Mouse (Mus musculus) MEL (cell line): Measurements from ENCODE around the gene Lcn6. TPM values are rescaled to one million over a fixed set of nuclear protein-coding genes. Genes with fewer than 3 reads are reported as not detected.

ENCODE experiments used
- DNase-seq: peaks from one replicate; pipeline ENCODE4 v3.0.0; 2011; ENCODE audit warnings: low read depth, low spot score
- H3K27ac ChIP-seq: 2 replicates; pipeline ENCODE4 v1.5.1; 2012; ENCODE audit warnings: low read depth, mild to moderate bottlenecking, control low read depth, low read length, moderate library complexity; ENCODE audit not compliant: control insufficient read depth
- H3K27me3 ChIP-seq, 2 experiments: fragments of 150-350 bp in 1 of 2; sonication (generic) in 1 of 2; 2 replicates each; pipeline ENCODE4 v1.6.1; 2012; ENCODE audit warnings: low read length in 2 of 2, mild to moderate bottlenecking in 2 of 2, improper control_type of control experiment in 1 of 2, moderate library complexity in 1 of 2; ENCODE audit not compliant: insufficient read depth in 2 of 2, control insufficient read depth in 1 of 2
- H3K36me3 ChIP-seq, 2 experiments: 2 replicates each; pipeline ENCODE4 v1.6.1; 2012 to 2014; ENCODE audit warnings: low read length in 2 of 2, improper control_type of control experiment in 1 of 2, inconsistent platforms in 1 of 2, mild to moderate bottlenecking in 1 of 2; ENCODE audit not compliant: insufficient read depth in 2 of 2, control insufficient read depth in 1 of 2
- H3K4me1 ChIP-seq, 2 experiments: fragments of 150-350 bp in 1 of 2; sonication (generic) in 1 of 2; 2 replicates each; pipeline ENCODE4 v1.6.1; 2012; ENCODE audit warnings: low read length in 2 of 2, improper control_type of control experiment in 1 of 2, mild to moderate bottlenecking in 1 of 2; ENCODE audit not compliant: insufficient read depth in 2 of 2, control insufficient read depth in 1 of 2
- H3K4me3 ChIP-seq, 2 experiments: fragments of 150-350 bp in 1 of 2; sonication (generic) in 1 of 2; 2 replicates each; pipeline ENCODE4 v1.5.1; 2012; ENCODE audit warnings: low read depth in 2 of 2, low read length in 2 of 2, mild to moderate bottlenecking in 2 of 2, moderate library complexity in 2 of 2, control low read depth in 1 of 2, improper control_type of control experiment in 1 of 2; ENCODE audit not compliant: control insufficient read depth in 1 of 2, insufficient read depth in 1 of 2
- H3K79me2 ChIP-seq: 2 replicates; pipeline ENCODE4 v1.6.1; 2012; ENCODE audit warnings: mild to moderate bottlenecking, low read length, moderate library complexity; ENCODE audit not compliant: control insufficient read depth, poor library complexity, insufficient read depth
- H3K9ac ChIP-seq: 2 replicates; pipeline ENCODE4 v1.6.1; 2012; ENCODE audit warnings: low read depth, mild to moderate bottlenecking, control low read depth, low read length, moderate library complexity; ENCODE audit not compliant: control insufficient read depth, poor library complexity, severe bottlenecking
- H3K9me3 ChIP-seq: fragments of 150-350 bp; sonication (generic); replicated peaks from 2 replicates; pipeline ENCODE4 v1.6.1; 2012; ENCODE audit warnings: mild to moderate bottlenecking, low read length, improper control_type of control experiment, moderate library complexity; ENCODE audit not compliant: insufficient read depth
- BHLHE40 ChIP-seq: IDR thresholded peaks from 2 replicates; pipeline ENCODE4 v1.6.1; 2012; ENCODE audit warnings: low read depth, mild to moderate bottlenecking, inconsistent platforms, low read length, improper control_type of control experiment, borderline replicate concordance
- ELF1 ChIP-seq: IDR thresholded peaks from 2 replicates; pipeline ENCODE4 v1.6.1; 2014; ENCODE audit warnings: low read depth, mild to moderate bottlenecking, inconsistent platforms, low read length, improper control_type of control experiment, moderate library complexity
- EP300 ChIP-seq, 2 experiments: IDR thresholded peaks; 2 replicates each; pipeline ENCODE4 v1.6.1; 2011; ENCODE audit warnings: improper control_type of control experiment in 2 of 2, low read length in 2 of 2, low read depth in 1 of 2, mild to moderate bottlenecking in 1 of 2
- ETS1 ChIP-seq: IDR thresholded peaks from 2 replicates; pipeline ENCODE4 v1.6.1; 2012; ENCODE audit warnings: low read depth, mild to moderate bottlenecking, inconsistent platforms, low read length, improper control_type of control experiment, moderate library complexity
- GABPA ChIP-seq: IDR thresholded peaks from 2 replicates; pipeline ENCODE4 v1.6.1; 2012; ENCODE audit warnings: low read depth, mild to moderate bottlenecking, inconsistent platforms, low read length, improper control_type of control experiment, moderate library complexity
- JUND ChIP-seq: IDR thresholded peaks from 2 replicates; pipeline ENCODE4 v1.6.1; 2011; ENCODE audit warnings: low read depth, mild to moderate bottlenecking, improper control_type of control experiment, low read length
- MAZ ChIP-seq: IDR thresholded peaks from 2 replicates; pipeline ENCODE4 v1.6.1; 2012; ENCODE audit warnings: low read depth, mild to moderate bottlenecking, inconsistent platforms, low read length, improper control_type of control experiment
- NELFE ChIP-seq: IDR thresholded peaks from 2 replicates; pipeline ENCODE4 v1.6.1; 2011; ENCODE audit warnings: low read depth, low read length, improper control_type of control experiment
- NRF1 ChIP-seq: IDR thresholded peaks from 2 replicates; pipeline ENCODE4 v1.6.1; 2014; ENCODE audit warnings: low read depth, mild to moderate bottlenecking, inconsistent platforms, low read length, improper control_type of control experiment, moderate library complexity; ENCODE audit not compliant: poor library complexity, insufficient read depth, severe bottlenecking
- POLR2AphosphoS2 ChIP-seq: IDR thresholded peaks from 2 replicates; pipeline ENCODE4 v1.6.1; 2011; ENCODE audit warnings: low read length, improper control_type of control experiment
- POLR2AphosphoS5 ChIP-seq: IDR thresholded peaks from 2 replicates; pipeline ENCODE4 v1.6.1; 2012; ENCODE audit warnings: low read depth, borderline replicate concordance, mild to moderate bottlenecking, inconsistent platforms, low read length, moderate library complexity, mixed read lengths
- RAD21 ChIP-seq: IDR thresholded peaks from 2 replicates; pipeline ENCODE4 v1.6.1; 2011; ENCODE audit warnings: mild to moderate bottlenecking, low read depth, low read length, improper control_type of control experiment
- RCOR1 ChIP-seq: IDR thresholded peaks from 2 replicates; pipeline ENCODE4 v1.6.1; 2012; ENCODE audit warnings: low read depth, mild to moderate bottlenecking, inconsistent platforms, low read length, improper control_type of control experiment
- SMC3 ChIP-seq: IDR thresholded peaks from 2 replicates; pipeline ENCODE4 v1.6.1; 2011; ENCODE audit warnings: low read depth, low read length, improper control_type of control experiment
- TAL1 ChIP-seq: IDR thresholded peaks from 2 replicates; pipeline ENCODE4 v1.6.1; 2012; ENCODE audit warnings: mild to moderate bottlenecking, inconsistent platforms, low read length, moderate library complexity, mixed read lengths
- UBTF ChIP-seq: IDR thresholded peaks from 2 replicates; pipeline ENCODE4 v1.6.1; 2012; ENCODE audit warnings: low read depth, mild to moderate bottlenecking, inconsistent platforms, low read length, improper control_type of control experiment, moderate library complexity, borderline replicate concordance; ENCODE audit not compliant: insufficient read depth
- USF2 ChIP-seq, 2 experiments: IDR thresholded peaks; 2 replicates each; pipeline ENCODE4 v1.6.1; 2011 to 2012; ENCODE audit warnings: improper control_type of control experiment in 2 of 2, low read length in 2 of 2, borderline replicate concordance in 1 of 2, inconsistent platforms in 1 of 2, low read depth in 1 of 2, mild to moderate bottlenecking in 1 of 2; ENCODE audit not compliant: insufficient read depth in 1 of 2
- ZKSCAN1 ChIP-seq: IDR thresholded peaks from 2 replicates; pipeline ENCODE4 v1.6.1; 2012; ENCODE audit warnings: low read depth, mild to moderate bottlenecking, inconsistent platforms, low read length, improper control_type of control experiment, moderate library complexity
- ZMIZ1 ChIP-seq: IDR thresholded peaks from 2 replicates; pipeline ENCODE4 v1.6.1; 2012; ENCODE audit warnings: low read depth, mild to moderate bottlenecking, inconsistent platforms, low read length, improper control_type of control experiment, moderate library complexity
- ZNF384 ChIP-seq: IDR thresholded peaks from 2 replicates; pipeline ENCODE4 v1.6.1; 2012; ENCODE audit warnings: low read depth, mild to moderate bottlenecking, inconsistent platforms, low read length, improper control_type of control experiment
- polyA plus RNA-seq, 2 experiments: library from polyadenylated mRNA; stranded (reverse) in 1 of 2; unstranded in 1 of 2; fragments of >175 nt in 1 of 2; fragments of >200 nt in 1 of 2; gene quantifications; 2 replicates each; pipeline versions ENCODE4 v1.2.1 to v1.2.4; 2012; ENCODE audit warnings: low replicate concordance in 2 of 2, low read depth in 1 of 2; ENCODE audit not compliant: insufficient read length in 2 of 2, insufficient read depth in 1 of 2, missing spikeins in 1 of 2
- total RNA-seq: library from RNA; depleted of rRNA; stranded (reverse); fragments of 300-350 nt; gene quantifications from 2 replicates; pipeline ENCODE4 v1.2.3, GENCODE M21; 2012

The Lcn6 gene
- total and polyA plus RNA-seq, 3 experiments, result not detected

DNA sequence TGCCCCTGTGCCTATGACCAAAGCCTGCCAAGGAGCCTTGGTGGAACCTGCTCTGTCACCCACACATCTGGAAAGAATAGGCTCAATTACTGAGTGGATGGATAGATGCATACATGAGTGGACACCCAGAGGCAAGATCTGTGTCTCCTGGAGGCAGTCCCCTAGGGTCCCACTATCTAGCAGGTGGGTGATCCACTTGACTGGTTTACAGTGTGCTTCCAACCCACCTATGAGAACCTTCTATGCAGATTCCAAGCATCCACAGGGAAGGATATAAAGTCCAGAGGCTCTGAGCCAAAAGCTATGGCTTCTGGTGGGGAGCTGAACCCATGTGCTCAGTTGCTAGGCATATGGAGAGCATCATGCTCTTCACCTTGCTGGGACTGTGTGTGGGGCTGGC lies 18.9 kb upstream of the Lcn6 start, which contains the start of gene Lcn5:
TSS of gene Lcn5 (plus strand) at position 301 of the 400 bp plus-strand sequence.
- no peak within 1 kb of the TSS for H3K4me3 ChIP-seq
- no peak within 1 kb of the TSS for H3K27ac ChIP-seq
- H3K79me2 ChIP-seq, result no peaks in the 10 kb centered on the region
- no peak for DNase-seq
- peaks cover 10 to 20% of the 10 kb centered on the region in 2 experiments; a peak in 3 of 4 replicates for H3K27me3 ChIP-seq
- no peaks in the 10 kb centered on the region for H3K9me3 ChIP-seq
- no peaks in the 10 kb centered on the region for H3K36me3 ChIP-seq
- no peaks in the 10 kb centered on the region for H3K4me1 ChIP-seq
- TF ChIP-seq ELF1 (no peak), SMC3 (no peak), ZMIZ1 (no peak), NELFE (no peak), JUND (no peak)
- TF ChIP-seq, all 39 proteins: peak for 0
- H3K9ac ChIP-seq, result no peak within 1 kb of the TSS

DNA sequence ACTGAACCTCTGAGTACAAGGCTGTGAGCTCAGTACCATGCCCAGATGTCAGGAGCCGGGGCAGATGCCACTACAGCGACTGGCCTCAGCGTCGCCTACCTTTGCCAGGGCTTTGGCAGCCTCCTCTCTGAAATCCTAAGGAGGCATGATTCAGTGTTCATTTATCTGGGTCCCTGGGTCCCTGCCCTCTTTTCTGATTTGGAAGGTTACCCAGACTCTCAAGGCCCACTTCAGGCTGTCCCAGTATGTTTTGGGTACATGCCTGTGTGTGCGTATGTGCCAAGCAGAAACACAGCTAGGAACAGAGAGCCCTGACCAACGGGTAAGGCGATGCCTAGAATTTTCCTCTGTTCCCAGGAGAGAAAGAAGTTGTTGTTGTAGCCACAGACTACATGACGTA lies 16.3 kb upstream of the Lcn6 start:
- Histone ChIP-seq H3K36me3 (no peaks in the 10 kb centered on the region), H3K27me3 (peaks cover 7 to 14% of the 10 kb centered on the region in 2 experiments), H3K79me2 (no peaks in the 10 kb centered on the region), H3K4me3 (no peak overlapping the region), H3K4me1 (no peaks in the 10 kb centered on the region), H3K9ac (no peak overlapping the region), H3K27ac (no peak overlapping the region)
- TF ChIP-seq RAD21 (no peak), NRF1 (no peak), POLR2AphosphoS5 (no peak), RCOR1 (no peak), ZKSCAN1 (no peak), JUND (no peak), MAZ (no peak), GABPA (no peak), ZMIZ1 (no peak), EP300 (IDR thresholded peaks at IDR 0.05; ENCODE audit: low read depth in 1 of 2, low read length in 2 of 2) (no peak), NELFE (no peak)
- TF ChIP-seq, all 39 proteins: peak for 0
- no peaks in the 10 kb centered on the region for H3K9me3 ChIP-seq
- DNase-seq, result no peak

DNA sequence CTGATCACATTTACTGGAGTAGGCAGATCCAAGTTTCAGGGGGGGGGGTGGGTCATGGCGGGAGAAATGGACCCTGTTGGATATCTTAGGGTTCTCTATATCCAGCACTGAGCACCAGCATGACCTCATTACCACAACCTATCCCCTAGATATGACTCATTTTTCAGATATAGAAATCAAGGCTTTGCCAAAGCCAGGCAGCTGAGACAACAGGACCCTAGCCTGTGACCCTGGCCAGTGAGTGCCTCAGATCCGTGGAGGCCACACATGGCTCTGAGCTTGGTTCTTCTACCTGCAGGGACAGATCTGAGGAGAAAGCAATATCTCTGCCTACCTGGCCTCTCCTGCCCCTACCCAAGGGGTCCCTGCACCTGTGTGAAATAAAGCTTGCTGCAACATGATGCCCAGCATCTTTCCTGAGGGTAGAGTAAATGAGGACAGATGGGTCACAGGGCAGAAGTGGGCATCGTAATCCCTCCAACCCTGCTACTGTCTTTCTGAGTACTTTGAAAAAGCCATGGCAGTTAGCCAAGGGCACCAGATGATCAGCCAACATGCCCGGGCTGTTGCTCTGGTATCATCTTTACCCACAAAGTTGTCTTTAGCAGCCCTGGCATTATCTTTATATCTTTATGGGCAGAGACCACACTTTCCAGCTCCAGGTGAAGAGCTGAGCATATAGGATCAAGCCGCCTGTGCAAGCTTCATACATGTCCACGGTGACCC lies 15.2 kb upstream of the Lcn6 start:
- Histone ChIP-seq H3K4me3 (no peak overlapping the region), H3K36me3 (no peaks in the 10 kb centered on the region), H3K9ac (no peak overlapping the region), H3K79me2 (no peaks in the 10 kb centered on the region), H3K27ac (no peak overlapping the region), H3K4me1 (no peaks in the 10 kb centered on the region), H3K27me3 (peaks cover 3 to 15% of the 10 kb centered on the region in 2 experiments), H3K9me3 (no peaks in the 10 kb centered on the region)
- DNase-seq, result no peak
- TF ChIP-seq USF2 (IDR thresholded peaks at IDR 0.05; ENCODE audit: borderline replicate concordance in 1 of 2, insufficient read depth in 1 of 2, low read depth in 1 of 2, low read length in 2 of 2) (no peak), NRF1 (no peak), POLR2AphosphoS2 (no peak), ZKSCAN1 (no peak), BHLHE40 (no peak), ZNF384 (no peak), RCOR1 (no peak), JUND (no peak), ETS1 (no peak), TAL1 (no peak), UBTF (no peak), GABPA (no peak), ZMIZ1 (no peak), NELFE (no peak)
